Mouse (Mus musculus): ENCODE measurements around the gene Gm49355.

Gene Gm49355

DNA sequence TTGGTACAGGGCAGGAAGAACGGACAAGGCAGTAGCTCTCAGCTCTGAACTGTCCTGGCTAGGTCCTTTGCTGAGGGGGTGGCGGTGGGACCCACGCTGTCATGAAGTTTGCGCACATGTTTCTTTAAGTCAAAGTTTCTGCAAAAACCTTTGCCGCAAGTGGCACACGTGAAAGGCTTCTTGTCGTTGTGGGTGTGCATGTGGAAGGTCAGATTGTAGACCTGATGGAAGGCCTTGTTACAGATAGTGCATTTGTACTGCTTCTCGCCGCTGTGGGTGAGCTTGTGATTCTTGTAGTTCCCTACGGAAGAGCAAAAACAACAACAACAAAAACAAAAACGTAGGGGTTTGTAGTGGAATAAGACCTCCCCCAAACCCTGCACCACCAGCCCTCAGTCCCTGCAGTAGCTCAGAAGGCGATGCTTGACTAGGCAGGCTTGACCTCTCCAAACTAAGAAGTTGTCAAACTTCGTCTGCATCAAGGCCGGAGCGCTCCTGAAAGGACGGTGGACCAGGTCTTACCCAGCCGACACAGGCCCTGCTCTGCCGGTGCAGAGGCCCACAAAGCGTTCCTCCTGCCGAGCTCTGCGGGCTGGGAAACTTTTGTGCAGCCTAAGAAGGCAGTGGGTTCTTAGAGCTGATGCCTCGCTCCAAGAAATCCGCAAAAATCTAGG is 58.8 kb downstream of the Gm49355 start:
- DNase-seq (ENCODE audit: low spot score in 2 of 2), result no peak

- no peak for DNase-seq (ENCODE audit: low spot score in 2 of 2)
Observed at GRCm38 (mm10) chr14:12343451-12343941, 59.7 kb downstream of the Gm49355 start.

DNA sequence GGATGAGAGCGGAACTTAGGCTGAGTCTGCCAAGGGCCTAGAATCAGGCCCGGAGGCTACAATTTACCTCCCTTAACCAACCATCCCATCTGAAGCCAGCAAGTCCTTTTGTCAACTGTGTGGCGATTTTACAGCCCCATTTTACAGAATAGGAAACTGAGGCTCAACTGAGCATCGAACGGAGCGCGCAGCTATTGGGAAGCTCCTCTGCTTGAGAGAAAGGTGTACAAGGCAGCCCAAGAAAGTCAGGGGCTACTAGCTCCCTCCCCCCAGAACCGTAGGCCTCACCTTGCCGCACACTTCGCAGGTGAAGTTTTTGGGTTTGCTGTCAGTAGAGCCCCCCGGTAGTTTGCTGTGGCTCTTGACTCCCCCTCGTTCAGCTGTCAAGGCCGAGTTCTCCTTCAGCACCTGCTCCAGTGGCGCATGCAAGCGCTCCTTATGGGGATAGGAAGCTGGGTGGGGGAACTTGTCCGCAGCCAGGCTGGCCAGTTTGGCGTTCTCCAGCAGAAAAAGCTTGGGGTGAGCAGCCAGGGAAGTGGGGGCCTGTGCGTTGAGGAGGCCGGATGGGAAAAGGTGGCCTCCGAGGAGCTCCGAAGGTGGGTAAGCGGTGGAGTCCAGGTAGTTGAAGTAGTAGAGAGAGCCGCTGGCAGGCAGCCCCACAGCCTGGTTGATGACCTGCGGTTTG is 60.4 kb downstream of the Gm49355 start:
- no peak for DNase-seq (ENCODE audit: low spot score in 2 of 2)

- DNase-seq (ENCODE audit: low spot score in 2 of 2), result no peak
Observed at GRCm38 (mm10) chr14:12344746-12345240, 61.0 kb downstream of the Gm49355 start.

- no peak for DNase-seq (ENCODE audit: low spot score in 2 of 2)
Observed at GRCm38 (mm10) chr14:12345241-12345921, 61.6 kb downstream of the Gm49355 start.

DNA sequence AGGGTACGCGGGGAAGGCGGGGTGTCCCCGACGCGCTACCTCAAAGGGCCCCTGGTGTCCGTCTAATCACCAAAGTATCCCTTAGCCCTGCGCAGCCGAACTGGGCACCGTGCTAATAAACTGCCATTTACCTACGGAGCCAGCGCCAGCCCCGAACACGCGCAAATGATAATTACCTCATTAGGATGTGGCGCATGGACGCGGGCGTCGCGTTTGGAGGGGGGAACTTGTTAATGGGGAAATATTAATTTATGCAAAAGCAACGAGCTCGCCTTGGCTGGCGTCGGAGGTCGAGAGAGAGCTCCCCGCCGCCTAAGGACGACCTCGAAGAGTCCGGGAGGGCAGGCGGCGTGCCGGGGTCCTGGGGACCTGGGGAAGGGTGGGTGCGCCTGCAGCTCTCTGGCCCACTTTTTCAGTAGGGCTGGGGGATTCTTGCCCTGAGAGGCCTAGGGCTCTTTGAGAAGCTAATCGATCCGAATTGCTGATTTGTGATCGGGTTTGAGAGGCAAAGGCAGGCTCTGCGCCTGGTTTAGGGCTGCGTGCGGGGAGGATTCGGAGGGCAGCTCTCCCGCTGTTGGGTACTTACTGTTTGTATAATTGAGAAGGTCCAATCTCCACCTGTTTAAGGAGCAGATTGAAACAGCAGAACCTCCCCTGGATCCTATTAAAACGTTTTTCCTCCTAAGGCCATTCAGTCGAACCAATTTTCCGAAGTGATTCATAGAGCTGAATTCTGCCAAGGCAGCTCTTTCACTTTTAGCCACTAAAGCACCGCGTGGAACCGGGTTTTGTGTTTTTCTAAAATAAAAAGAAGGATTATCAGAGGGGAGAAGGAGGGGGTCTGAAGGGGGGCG is 62.5 kb downstream of the Gm49355 start:
- no peak for DNase-seq (ENCODE audit: low spot score in 2 of 2)

DNA sequence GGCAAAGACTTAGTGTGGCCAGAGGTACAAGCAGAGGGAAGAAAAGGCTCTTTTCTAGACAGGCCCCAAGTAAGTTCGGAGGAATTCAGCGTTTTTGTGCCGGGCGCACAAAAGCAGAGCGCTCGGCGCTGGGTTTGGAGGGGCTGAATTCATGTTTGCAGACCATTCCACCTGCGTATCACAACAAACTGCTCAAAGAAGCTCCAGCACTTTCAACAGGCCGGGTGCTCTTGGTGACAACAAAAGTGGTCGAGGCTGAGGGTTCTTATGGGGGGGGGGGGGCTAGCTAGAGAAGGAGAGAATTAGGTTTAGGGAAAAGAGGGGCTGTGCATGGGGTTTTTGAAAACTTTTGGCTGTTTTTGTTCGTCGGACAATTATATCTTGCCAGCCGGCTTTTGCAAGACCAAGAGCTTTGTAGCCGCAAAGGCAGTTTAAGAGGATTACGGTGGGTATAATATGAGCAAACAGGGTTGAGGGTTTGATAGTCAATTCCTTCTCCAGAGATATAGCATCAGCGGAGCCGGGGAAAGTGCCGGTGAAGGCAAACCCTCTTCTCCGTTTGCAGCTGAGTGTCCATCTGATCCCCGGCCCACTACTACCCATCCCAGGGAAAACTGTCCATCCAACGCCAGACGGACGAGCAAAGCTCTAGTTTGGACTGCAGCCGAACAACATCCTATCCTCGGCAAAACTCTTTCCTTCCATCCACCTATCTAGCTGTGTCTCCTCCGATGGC is 63.3 kb downstream of the Gm49355 start:
- no peak for DNase-seq (ENCODE audit: low spot score in 2 of 2)

DNA sequence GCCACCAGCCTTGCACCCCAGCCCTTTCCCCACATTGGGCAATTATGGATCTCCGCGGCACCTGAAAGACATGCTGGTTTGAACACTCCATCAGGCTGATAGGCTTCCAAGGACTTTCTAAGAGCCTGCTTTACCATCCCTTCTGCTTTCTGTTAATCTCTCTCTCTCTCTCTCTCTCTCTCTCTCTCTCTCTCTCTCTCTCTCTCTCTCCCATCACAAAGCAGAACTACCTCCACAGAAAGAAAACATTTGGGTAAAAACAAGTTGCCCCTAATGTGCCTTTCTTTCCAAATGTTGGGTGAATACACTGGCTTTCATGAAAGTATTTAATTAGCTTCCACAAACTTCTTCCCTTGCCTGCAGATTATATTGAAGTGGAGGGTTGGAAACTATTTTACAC is 64.3 kb downstream of the Gm49355 start, which contains the start of gene Fezf2:
Gene Fezf2, minus strand, starts transcription at position 101 of the 400 bp plus-strand sequence.
- DNase-seq (ENCODE audit: low spot score in 2 of 2), result no peak

DNA sequence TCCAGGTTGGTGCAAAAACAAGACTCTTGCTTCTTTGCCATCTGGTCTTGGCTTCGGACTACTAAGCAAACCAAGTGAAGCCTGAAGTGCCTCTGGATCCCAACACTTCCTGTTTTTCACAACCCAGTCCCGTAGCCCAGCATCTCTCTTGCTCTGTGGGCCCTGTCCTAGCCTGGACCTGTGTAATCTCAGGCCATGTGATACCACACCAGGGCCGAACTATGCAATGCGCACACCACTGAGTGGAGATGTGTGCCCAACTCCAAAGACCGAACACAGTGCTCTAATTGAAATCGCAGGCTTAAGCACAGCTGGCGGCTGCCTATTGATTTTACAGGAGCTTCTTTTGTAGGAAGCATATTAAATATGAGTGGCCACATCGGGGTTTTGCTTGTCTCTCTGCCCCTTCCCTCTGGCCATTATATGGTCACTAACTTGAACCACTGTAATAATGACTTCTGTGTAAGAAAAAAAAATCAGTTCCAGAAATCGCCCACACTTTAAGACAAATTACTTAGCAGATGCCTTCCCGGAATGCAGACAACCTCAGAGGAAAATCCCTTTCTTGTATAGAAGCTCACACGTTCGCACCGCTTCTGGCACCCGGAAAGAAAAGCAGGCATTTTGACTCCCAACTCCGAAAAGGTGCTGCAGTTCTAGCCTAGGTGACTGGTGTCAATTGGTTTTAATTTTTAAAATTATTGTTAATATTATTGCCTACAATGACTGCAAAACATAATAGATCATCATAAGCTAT is 65.7 kb downstream of the Gm49355 start:
- no peak for DNase-seq (ENCODE audit: low spot score in 2 of 2)

- no peak for DNase-seq (ENCODE audit: low spot score in 2 of 2)
Observed at GRCm38 (mm10) chr14:12350271-12350916, 66.6 kb downstream of the Gm49355 start.
